Mouse (Mus musculus) frontal cortex, adult 2 months (tissue): ENCODE measurements around the gene Rtkn. TPM values are rescaled to one million over a fixed set of nuclear protein-coding genes. Genes with fewer than 3 reads are reported as not detected.

Experiments
- DNase-seq, 2 experiments: peaks; one replicate each; pipeline ENCODE4 v3.0.0; 2022; ENCODE audit warnings: low spot score in 1 of 2; ENCODE audit errors: extremely low spot score in 1 of 2
- polyA plus RNA-seq: library from polyadenylated mRNA; depleted of rRNA; stranded (reverse); fragments of >200 nt; gene quantifications from 2 replicates; pipeline ENCODE4 v1.2.3, GENCODE M21; 2012

Rtkn gene
- polyA plus RNA-seq, 1 experiment, result 101 TPM

GRCm38 (mm10) chr6:83137576-83137950 lies 2.3 kb downstream of the Rtkn start:
- peak; percentile 56 to 67 for DNase-seq

DNA sequence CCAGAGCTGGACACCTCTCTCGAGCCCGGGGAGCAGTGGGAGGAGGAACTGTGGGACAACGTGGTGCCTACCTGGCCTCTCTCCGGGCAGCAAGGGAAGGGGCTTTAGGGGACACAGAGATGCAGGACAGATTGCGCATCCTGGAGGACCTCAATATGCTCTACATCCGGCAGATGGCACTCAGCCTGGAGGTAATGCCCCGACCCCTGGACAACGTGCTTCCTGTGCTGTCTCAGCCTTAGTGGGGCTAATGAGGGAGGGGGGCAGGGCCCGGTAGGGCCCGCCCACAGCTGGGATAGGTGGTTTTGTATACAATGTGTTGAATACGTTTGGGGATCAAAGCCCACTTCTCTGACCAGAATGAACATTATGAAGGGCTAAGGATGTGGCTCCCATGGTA lies 2.8 kb downstream of the Rtkn start:
- DNase-seq, result no peak

DNA sequence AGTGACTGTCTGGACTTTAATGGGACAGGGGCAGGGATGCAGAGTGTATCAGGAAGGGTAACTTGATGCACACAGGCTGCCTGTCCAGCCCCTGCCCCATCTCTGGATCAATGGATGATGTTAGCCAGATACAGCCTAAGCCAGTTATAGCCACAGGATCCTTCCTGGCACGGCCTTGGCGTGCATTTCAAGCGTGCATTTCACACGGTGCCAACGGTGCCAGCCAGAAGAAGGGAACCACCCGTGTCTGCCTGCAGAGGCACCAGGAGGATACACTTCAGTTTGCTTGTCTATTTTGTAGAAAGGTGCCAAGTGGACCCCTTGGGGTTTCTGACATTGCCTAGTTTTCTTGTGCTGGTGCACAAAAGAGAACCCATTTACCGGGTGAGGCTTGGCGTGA lies 4.8 kb downstream of the Rtkn start:
- DNase-seq, result no peak

DNA sequence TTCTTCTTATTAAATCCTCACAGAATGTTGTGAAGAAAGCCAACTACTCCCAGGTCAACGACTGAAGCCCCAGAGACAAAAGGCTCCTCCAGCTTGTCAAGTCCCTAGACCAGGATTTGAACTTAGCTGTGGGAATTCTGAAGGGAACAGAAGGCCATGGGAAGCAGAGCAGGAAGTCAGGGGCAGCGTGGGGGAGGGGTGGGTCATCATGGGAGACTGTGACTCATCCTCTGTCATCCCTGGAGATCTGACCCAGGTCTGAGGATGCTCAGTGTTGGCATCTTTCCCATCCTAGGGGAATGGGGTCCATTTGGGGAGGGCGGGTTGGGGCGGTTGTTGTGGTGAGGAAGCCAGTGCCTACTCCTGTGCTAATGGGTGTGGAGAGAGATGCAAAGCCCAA lies 6.4 kb downstream of the Rtkn start:
- no peak for DNase-seq

- DNase-seq, result peak in 1 of 2 experiments; percentile 68
Observed at GRCm38 (mm10) chr6:83142211-83142731, 7.0 kb downstream of the Rtkn start.

DNA sequence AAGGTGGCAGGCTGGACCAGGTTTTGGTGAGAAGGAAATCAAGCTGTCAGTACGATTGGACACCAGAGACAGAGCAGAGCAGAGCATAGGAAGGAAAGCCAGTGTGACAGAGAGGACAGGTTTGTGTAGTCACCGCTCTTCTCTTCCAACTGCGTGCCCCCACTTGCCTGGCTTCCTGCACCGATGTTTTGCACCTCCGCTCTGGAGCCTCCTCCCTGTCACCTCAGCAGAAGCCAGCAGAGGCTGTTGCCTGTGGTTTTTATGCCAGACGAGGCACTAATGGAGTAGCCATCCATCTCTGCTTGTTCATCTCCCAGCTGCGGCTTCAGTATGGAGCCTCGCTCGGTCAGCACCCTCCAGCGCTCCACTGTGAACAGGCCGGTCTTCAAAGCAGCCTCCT lies 7.6 kb downstream of the Rtkn start:
- peak in 1 of 2 experiments; percentile 69 for DNase-seq

GRCm38 (mm10) chr6:83145209-83145608 lies 9.9 kb downstream of the Rtkn start:
- peak in 1 of 2 experiments; percentile 53 for DNase-seq

DNA sequence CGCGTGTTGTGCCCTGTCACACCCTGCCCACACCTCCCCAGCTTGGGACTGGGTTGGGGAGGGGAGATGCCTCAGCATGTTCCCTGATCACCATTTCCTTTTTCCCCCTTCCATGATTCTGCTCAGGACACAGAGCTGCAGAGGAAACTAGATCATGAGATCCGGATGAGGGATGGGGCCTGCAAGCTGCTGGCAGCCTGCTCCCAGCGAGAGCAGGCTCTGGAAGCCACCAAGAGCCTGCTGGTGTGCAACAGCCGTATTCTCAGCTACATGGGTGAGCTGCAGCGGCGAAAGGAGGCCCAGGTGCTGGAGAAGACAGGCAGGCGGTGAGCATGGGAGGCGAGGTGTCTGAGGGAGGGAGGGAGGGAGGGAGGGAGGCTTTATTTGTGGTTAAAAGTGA lies 10.5 kb downstream of the Rtkn start:
- DNase-seq, result no peak

DNA sequence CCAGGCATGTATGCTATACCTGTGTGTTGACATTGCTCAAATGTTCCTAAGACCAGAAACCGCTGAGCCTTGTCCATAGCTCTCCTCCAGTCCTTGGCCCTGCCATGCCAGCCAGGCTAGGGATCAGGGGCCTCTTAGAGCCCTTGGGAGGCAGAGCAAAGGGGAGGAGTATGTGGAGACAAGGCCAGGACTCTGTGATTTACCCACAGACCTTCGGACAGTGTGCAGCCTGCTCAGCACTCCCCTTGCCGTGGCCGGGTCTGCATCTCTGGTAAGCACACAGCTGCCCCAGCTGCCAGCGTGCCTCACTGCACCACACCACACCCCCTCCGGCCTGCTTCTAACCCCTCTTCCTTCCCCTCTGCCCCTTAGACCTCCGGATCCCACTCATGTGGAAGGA lies 12.0 kb downstream of the Rtkn start:
- no peak for DNase-seq

DNA sequence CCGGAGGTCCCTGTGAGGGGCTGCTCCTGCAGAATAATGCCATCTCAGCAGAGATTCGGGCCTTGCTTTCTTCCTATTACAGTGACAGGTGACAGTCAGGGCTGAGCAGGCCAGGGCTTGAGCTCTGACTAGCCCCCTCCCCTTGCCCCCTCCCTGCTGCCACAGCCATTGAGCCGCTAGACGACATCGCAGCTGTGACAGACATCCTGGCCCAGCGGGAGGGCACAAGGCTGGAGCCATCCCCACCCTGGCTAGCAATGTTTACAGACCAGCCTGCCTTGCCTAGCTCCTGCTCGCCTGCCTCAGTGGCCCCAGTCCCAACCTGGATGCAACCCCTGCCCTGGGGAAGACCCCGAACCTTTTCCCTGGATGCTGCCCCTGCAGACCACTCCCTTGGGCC lies 16.5 kb downstream of the Rtkn start:
- DNase-seq, result no peak

DNA sequence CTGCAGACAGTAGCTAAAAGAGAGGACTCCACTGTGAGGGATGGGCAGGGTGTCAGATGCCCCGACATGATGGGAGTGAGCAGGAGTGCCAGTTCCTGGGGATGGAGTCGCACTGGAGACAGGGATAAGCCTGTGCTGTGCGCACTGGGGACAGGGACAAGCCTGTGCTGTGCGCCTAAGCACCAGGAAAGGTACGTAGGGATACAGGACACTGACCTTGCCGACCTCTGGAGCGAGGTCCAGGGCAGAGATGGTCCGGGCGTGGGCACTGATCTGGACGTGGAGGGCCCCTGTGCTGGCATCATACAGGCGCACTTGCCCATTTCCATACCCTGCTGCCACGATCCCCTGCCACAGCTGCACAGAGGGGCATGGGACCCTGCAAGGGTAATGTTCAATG lies 17.8 kb downstream of the Rtkn start:
- no peak for DNase-seq

- DNase-seq, result no peak
Observed at GRCm38 (mm10) chr6:83153485-83153884, 18.2 kb downstream of the Rtkn start.

DNA sequence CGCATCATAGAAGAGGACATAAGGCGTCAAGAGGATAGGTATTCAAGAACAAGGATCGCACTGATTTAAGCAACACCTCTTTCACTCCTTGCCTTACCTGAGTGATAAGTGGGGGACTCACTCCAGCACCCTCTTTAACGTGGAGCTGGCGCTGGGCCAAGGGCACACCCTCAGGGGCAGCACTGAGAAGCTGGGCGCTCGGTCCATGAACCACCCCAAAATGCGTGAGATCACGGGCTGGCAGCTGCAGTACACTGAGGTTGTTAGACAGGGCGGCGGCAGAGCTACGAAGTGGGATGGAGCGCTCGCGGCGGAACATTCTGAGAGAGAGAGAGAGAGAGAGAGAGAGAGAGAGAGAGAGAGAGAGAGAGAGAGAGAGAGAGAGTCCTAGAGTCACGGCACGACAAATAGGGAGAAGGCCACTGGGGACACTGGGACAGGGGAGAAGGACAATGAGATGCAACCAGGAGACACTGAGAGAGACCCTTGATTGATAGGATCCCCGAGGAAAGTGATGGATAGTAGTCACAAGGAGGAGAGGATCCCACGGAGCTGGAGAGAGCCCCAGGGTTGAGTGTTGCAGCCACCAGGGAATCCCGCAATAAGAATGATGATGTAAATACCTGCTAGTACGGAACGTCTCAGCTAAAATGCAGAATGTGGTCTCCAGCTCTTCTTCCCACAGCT lies 20.4 kb downstream of the Rtkn start:
- peak in 1 of 2 experiments; percentile 54 for DNase-seq

DNA sequence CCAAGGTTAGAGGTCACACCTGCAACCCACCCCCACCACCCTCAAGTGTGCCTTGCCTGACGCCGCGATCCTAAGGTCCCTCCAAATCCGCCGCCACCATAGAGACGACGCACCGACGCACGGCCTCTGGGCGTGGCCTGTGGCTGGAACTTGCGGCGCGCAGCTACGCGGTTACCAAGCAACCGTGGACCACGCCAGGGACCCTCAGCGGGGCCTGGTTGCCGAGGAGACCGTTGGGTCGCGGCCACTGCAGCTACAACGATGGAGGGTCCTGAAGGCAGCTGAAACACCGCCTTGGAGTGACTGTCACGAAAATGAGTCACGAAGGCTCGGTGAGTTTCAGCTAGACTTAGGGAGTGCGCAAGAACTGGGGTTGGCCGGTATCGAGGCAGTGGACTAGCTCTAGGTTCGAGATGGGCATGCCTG lies 21.0 kb downstream of the Rtkn start, which contains the start of the genes Wdr54 and 1700003E16Rik:
Wdr54 (minus strand) TSS at position 139 of the 426 bp plus-strand sequence.
1700003E16Rik (plus strand) TSS at position 146 of the 426 bp plus-strand sequence.
- peak; percentile 57 to 78 for DNase-seq

DNA sequence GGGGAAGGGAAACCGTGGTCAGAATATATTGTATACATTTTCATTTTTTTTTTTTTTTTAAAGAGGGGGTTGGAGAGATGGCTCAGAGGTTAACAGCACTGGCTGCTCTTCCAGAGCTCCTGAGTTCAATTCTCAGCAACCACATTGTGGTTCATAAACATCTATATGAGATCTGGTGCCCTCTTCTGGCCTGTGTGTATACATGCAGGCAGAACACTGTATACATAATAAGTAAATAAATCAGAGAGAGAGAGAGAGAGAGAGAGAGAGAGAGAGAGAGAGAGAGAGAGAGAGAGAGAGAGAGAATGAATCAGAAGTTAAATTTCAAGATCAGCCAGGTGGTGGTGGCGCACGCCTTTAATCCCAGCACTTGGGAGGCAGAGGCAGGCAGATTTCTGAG lies 24.2 kb downstream of the Rtkn start:
- peak in 1 of 2 experiments; percentile 43 for DNase-seq

DNA sequence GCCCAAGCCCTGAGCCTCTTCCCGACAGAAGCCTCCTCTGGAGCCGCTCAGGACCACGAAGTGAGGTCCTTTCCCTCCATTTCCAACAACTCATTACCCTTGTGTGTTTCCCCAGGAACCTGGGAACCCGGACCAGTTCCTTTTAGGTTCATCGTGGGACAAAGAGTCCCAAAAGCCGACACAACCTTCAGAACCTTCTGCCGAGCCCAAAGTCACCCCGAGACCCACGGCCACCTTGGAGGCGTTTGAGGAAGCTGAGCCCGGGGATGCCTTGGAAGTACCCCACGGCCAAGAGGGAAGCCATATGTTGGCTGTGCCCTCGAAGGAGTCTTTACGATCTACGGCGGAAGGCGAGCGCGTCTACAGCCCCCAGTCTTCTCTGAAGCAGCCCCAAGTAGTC lies 26.2 kb downstream of the Rtkn start:
- DNase-seq, result no peak

DNA sequence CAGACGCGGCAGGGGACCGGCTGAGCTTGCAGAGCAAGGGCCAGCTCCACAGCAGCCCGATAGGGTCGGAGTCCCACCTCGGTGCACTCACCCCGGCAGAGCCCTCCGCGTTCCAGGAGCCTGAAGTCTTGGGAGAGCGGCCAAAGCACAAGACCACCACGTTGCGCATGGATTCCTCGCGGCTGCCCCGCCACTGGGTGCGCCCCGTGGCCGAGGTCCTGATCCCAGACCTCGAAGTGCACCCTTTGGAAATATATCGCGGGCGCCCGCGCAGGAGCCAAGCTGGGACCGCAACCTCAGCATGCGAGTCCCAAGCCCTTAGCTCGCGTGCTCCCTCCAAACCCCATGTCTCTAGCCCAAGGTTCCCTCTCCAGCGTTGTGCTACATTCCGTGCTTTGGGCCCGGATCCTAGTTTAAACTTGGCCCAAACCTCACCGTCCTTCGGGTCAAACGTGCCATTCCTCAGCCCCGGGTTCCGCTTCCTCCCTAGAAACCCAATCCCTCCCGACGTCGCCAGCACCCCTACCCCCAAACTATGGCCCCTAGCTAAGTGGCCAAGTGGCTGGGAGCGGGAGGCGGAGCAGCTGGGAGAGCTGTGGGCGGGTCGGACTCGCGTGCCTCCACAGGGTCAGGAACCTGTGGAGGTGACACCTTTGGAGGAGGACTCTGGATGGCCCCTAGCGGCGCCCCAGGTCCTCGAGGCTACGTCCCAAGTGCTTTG lies 26.8 kb downstream of the Rtkn start:
- DNase-seq, result no peak

DNA sequence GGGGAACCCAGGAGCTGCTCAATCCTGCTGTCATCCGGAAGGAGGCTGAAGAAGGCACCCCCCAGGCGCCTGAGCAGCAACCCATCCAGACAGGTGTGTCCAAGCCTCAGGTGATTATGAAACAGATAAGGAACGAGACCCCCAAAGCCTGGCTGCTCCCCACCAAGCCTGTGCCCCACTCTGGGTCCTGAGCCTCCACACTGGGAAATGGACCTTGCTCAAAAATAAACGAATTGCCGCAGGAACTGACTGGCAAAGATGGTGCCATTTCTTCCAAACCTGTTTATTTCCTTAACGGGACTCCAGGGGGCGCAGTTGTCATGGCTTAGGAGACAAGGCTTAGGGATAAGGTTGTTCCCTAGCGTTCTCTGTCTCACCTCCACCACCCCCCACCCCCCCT lies 27.4 kb downstream of the Rtkn start:
- DNase-seq, result peak in 1 of 2 experiments; percentile 80

GRCm38 (mm10) chr6:83165026-83165606 lies 29.9 kb downstream of the Rtkn start:
- DNase-seq, result no peak

DNA sequence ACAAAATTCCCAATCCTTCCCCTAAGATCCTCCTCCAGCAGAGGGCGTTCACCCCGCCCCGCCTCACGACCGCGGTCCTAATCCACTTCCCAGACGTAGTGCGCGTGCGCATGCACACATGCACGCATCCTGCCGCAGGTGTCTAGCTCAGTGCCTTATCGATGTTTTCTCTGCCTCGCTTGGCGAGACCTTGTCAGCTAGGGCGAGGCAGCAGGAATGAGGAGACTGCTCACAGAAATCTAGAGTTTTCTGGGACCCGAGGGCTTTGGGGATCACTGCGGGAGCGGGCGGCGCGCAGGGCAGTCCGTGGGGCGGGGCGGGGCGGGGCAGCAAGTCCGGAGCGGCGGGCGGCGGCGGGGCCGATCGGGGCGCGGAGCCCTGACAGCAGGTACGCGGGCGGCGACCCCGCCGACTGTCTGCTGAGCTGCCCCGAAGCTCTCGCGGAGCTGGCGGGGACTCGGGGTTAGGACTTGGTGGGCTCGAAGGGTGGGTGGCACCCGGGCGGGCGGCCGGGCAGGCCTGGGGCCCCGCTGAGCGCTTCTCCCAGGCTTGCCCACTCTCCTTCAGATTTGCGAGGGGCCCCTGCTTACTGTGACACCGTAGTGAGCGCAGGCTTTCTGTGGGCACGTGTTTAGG lies 30.5 kb downstream of the Rtkn start, which contains the start of gene Dctn1:
Dctn1 (plus strand) TSS at position 314 of the 636 bp plus-strand sequence.
- peak; percentile 83 to 94 for DNase-seq

GRCm38 (mm10) chr6:83166243-83166630 lies 31.0 kb downstream of the Rtkn start:
- no peak for DNase-seq
